Mouse (Mus musculus): ENCODE measurements around the gene Gast.

Gene Gast

GRCm38 (mm10) chr11:100362209-100362978, 28.2 kb downstream of the Gast start:
- peak in 1 of 2 experiments; percentile 74 for DNase-seq (ENCODE audit: low spot score in 2 of 2)

GRCm38 (mm10) chr11:100362979-100363562, 28.9 kb downstream of the Gast start:
- peak in 1 of 2 experiments; percentile 48 for DNase-seq (ENCODE audit: low spot score in 2 of 2)

- DNase-seq (ENCODE audit: low spot score in 2 of 2), result no peak
Measured at GRCm38 (mm10) chr11:100369145-100369544, 34.9 kb downstream of the Gast start.

- no peak for DNase-seq (ENCODE audit: low spot score in 2 of 2)
Measured at GRCm38 (mm10) chr11:100369822-100370221, 35.6 kb downstream of the Gast start.

- DNase-seq (ENCODE audit: low spot score in 2 of 2), result no peak
Measured at GRCm38 (mm10) chr11:100371981-100372558, 37.9 kb downstream of the Gast start.

GRCm38 (mm10) chr11:100375127-100375526, 40.9 kb downstream of the Gast start:
- no peak for DNase-seq (ENCODE audit: low spot score in 2 of 2)

GRCm38 (mm10) chr11:100376005-100376404, 41.8 kb downstream of the Gast start:
- DNase-seq (ENCODE audit: low spot score in 2 of 2), result no peak

GRCm38 (mm10) chr11:100376746-100377389, 42.7 kb downstream of the Gast start:
- no peak for DNase-seq (ENCODE audit: low spot score in 2 of 2)

GRCm38 (mm10) chr11:100377989-100378388, 43.8 kb downstream of the Gast start:
- DNase-seq (ENCODE audit: low spot score in 2 of 2), result no peak

GRCm38 (mm10) chr11:100378446-100378845, 44.2 kb downstream of the Gast start:
- DNase-seq (ENCODE audit: low spot score in 2 of 2), result no peak

- DNase-seq (ENCODE audit: low spot score in 2 of 2), result no peak
Measured at GRCm38 (mm10) chr11:100379311-100379710, 45.1 kb downstream of the Gast start.

GRCm38 (mm10) chr11:100382682-100383081, 48.5 kb downstream of the Gast start:
- DNase-seq (ENCODE audit: low spot score in 2 of 2), result no peak

GRCm38 (mm10) chr11:100385016-100385415, 50.8 kb downstream of the Gast start:
- no peak for DNase-seq (ENCODE audit: low spot score in 2 of 2)

- DNase-seq (ENCODE audit: low spot score in 2 of 2), result no peak
Measured at GRCm38 (mm10) chr11:100386586-100386985, 52.4 kb downstream of the Gast start.
